Comparison of ENCODE assay signal across 15 mouse cellular contexts in genomic region chr15:96878796-96879195, GRCm38 (mm10).
DNase-seq lines count a peak whose midpoint lies in the region.
"Had no signal": no experiment of that assay in that cellular context is flagged by ENCODE, and none has a peak within 500 bp of the region (broad histone marks: within the 10 kb centered on the region; RNA-seq: fewer than 3 reads in every experiment).

No protein-coding gene starts in this region.

- peak; percentile 22 for DNase-seq in kidney, postnatal 14 days
- DNase-seq in kidney, adult 11 months: no peak
- DNase-seq in 3T3-L1 (ENCODE audit: low read depth, low spot score): peak; percentile 45
- peak; percentile 65 for DNase-seq in adrenal gland, adult 2 months
- peak; percentile 97 for DNase-seq in fat pad, adult 2 months (ENCODE audit: extremely low read depth, low read depth, low spot score)
- DNase-seq in cerebellum, adult 9-11 months: no peak
- DNase-seq in c-Kit-positive CD71-positive TER-119-positive erythroid progenitor cells, embryonic 14.5 days (ENCODE audit: low spot score): no peak
- DNase-seq: cerebellum, adult 11-12 months; cerebellum, postnatal 25 days; embryo, embryonic 11 days; gastrocnemius, postnatal 10 days; heart, adult 2 months; liver, embryonic 13.5 days; midbrain, embryonic 14.5 days; thymus, postnatal 14 days had no signal

Comparison
In these comparisons a context has a peak if more than half of its experiments do, and no peak if none do; other contexts are left out.
1. DNase-seq: peak in kidney, postnatal 14 days (single experiment), 3T3-L1 (single experiment), adrenal gland, adult 2 months (single experiment) and fat pad, adult 2 months (single experiment); none in kidney, adult 11 months (single experiment), cerebellum, adult 9-11 months (single experiment) and c-Kit-positive CD71-positive TER-119-positive erythroid progenitor cells, embryonic 14.5 days (single experiment).